Mouse (Mus musculus) intestine, postnatal 0 days (tissue): ENCODE results near the gene Neurl4. TPM values are rescaled to one million over a fixed set of nuclear protein-coding genes. Genes with fewer than 3 reads are reported as not detected.

ENCODE experiments used
- ATAC-seq: fragments of 200-750 bp; cut with Nextera tagmentation; 2 replicates; pipeline ENCODE4 v1.8.0; 2017; ENCODE audit warnings: mild to moderate bottlenecking, moderate TSS enrichment, moderate library complexity
- H3K27ac ChIP-seq: fragments of 300-500 bp; sonication (generic); 2 replicates; pipeline ENCODE4 v1.5.1; 2014; ENCODE audit warnings: mild to moderate bottlenecking, low read depth, low read length, moderate library complexity
- H3K27me3 ChIP-seq: fragments of 300-500 bp; sonication (generic); replicated peaks from 2 replicates; pipeline ENCODE4 v1.6.1; 2014; ENCODE audit warnings: low read length, mixed read lengths; ENCODE audit not compliant: control insufficient read depth, insufficient read depth
- H3K36me3 ChIP-seq: fragments of 300-500 bp; sonication (generic); 2 replicates; pipeline ENCODE4 v1.6.1; 2014; ENCODE audit warnings: mild to moderate bottlenecking, moderate library complexity; ENCODE audit not compliant: control insufficient read depth, insufficient read depth
- H3K4me1 ChIP-seq: fragments of 300-500 bp; sonication (generic); replicated peaks from 2 replicates; pipeline ENCODE4 v1.6.1; 2014; ENCODE audit warnings: antibody characterized with exemption, low read length, mixed read lengths; ENCODE audit not compliant: control insufficient read depth, insufficient read depth
- H3K4me2 ChIP-seq: fragments of 300-500 bp; sonication (generic); replicated peaks from 2 replicates; pipeline ENCODE4 v1.6.1; 2014; ENCODE audit warnings: low read depth, mild to moderate bottlenecking, moderate library complexity
- H3K4me3 ChIP-seq: fragments of 300-500 bp; sonication (generic); 2 replicates; pipeline ENCODE4 v1.5.1; 2014; ENCODE audit warnings: low read depth, low read length
- H3K9ac ChIP-seq: fragments of 300-500 bp; sonication (generic); 2 replicates; pipeline ENCODE4 v1.6.1; 2014; ENCODE audit warnings: mild to moderate bottlenecking, low read depth, low read length
- H3K9me3 ChIP-seq: fragments of 300-500 bp; sonication (generic); 2 replicates; pipeline ENCODE4 v1.6.1; 2016; ENCODE audit warnings: mixed run types; ENCODE audit not compliant: control insufficient read depth
- CTCF ChIP-seq: sonication (generic); IDR thresholded peaks from 2 replicates; pipeline ENCODE4 v1.5.1; 2016; ENCODE audit warnings: low read depth, mild to moderate bottlenecking, control low read depth, antibody characterized with exemption, moderate library complexity
- WGBS: fragments of 180-500 bp; shearing (Covaris S2); extraction: QIAGEN DNeasy Blood & Tissue Kit; methylation state at CpG from one replicate; pipeline ENCODE4 v1.1.7; 2014; 5-methylcytosine and 5-hydroxymethylcytosine counted together
- microRNA-seq: library from miRNA; unstranded; fragments of <30 nt; microRNA quantifications from one replicate; pipeline ENCODE4, GENCODE M21; 2016
- polyA plus RNA-seq: library from polyadenylated mRNA; unstranded; fragments of >200 nt; fragmentation: Nextera tagmentation; extraction: Ambion mirVana; gene quantifications from 2 replicates; pipeline ENCODE4 v1.2.1, GENCODE M21; 2015

The Neurl4 gene
- polyA plus RNA-seq, 1 experiment from 2014 or later, result 10.3 TPM

DNA sequence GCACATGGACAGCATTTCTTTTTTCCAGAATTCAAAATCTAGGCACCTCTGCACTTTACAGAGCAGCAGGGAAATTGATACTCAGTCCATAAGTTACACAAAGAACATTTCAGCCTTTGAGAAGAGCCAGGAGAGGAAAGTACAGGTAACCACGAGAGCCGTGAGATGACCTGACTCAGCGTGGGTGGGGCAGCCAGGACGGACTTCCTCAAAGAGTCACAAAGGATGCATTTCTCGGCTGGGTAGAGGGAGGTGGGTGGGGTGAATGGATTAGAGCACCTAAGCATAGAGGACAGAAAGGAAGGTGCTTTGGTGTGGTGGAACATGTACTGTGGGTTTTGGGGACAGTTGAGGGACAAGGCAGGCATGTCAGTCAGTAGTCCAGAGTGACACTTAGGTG, 61.0 kb downstream of the Neurl4 start:
- no peak for TF ChIP-seq CTCF
- peak overlapping the region; percentile 92 for H3K27ac ChIP-seq
- no peak overlapping the region for H3K9ac ChIP-seq
- no peaks in the 10 kb centered on the region for H3K36me3 ChIP-seq
- no peaks in the 10 kb centered on the region for H3K4me1 ChIP-seq
- H3K9me3 ChIP-seq, result no peaks in the 10 kb centered on the region
- 16% methylated on average over 5 of the region's 5 CpGs for WGBS
- H3K4me2 ChIP-seq, result peak overlapping the region; percentile 38
- peak; percentile 47 for ATAC-seq
- H3K4me3 ChIP-seq, result 0 out of 2 replicates have a peak overlapping the region, but pooled peaks have one; percentile 7
- H3K27me3 ChIP-seq, result 0 out of 2 replicates have a peak, but pooled peaks cover 4% of the 10 kb centered on the region

Small RNAs within 50 kb of the gene (microRNA-seq; reads per million reads assigned to microRNA genes)
- not detected for gene Mir6924

Other genes with a start within 250 kb of the Neurl4 start
- not detected in 2 replicates for gene Sox15, start 245.8 kb upstream of the Neurl4 start, polyA plus RNA-seq
- 95.7 and 96.6 TPM in 2 replicates for gene Mpdu1, start 238.4 kb upstream of the Neurl4 start, polyA plus RNA-seq
- gene Cd68, start 234.9 kb upstream of the Neurl4 start, polyA plus RNA-seq, result 20.9 and 21.0 TPM in 2 replicates
- gene Eif4a1, start 228.6 kb upstream of the Neurl4 start, polyA plus RNA-seq, result 279 and 291 TPM in 2 replicates
- 26.7 and 27.6 TPM in 2 replicates for gene Senp3, start 219.0 kb upstream of the Neurl4 start, polyA plus RNA-seq
- gene Tnfsf13, start 215.3 kb upstream of the Neurl4 start, polyA plus RNA-seq, result 1.6 and 1.8 TPM in 2 replicates
- 6.6 and 7.2 TPM in 2 replicates for gene Tnfsf12, start 205.2 kb upstream of the Neurl4 start, polyA plus RNA-seq
- 4.1 and 4.8 TPM in 2 replicates for gene Tnfsfm13, start 205.0 kb upstream of the Neurl4 start, polyA plus RNA-seq
- 13.3 and 14.0 TPM in 2 replicates for gene Polr2a, start 142.4 kb upstream of the Neurl4 start, polyA plus RNA-seq
- gene Slc35g3, start 139.1 kb upstream of the Neurl4 start, polyA plus RNA-seq, result 0.09 and 0.12 TPM in 2 replicates
- 2.1 and 2.4 TPM in 2 replicates for gene Zbtb4, start 135.2 kb upstream of the Neurl4 start, polyA plus RNA-seq
- 2.4 and 2.8 TPM in 2 replicates for gene Chrnb1, start 105.1 kb upstream of the Neurl4 start, polyA plus RNA-seq
- gene Fgf11, start 99.2 kb upstream of the Neurl4 start, polyA plus RNA-seq, result 0.18 and 0.38 TPM in 2 replicates
- 58.0 and 59.4 TPM in 2 replicates for gene Tmem102, start 95.4 kb upstream of the Neurl4 start, polyA plus RNA-seq
- gene Gm39566, start 85.8 kb upstream of the Neurl4 start, polyA plus RNA-seq, result not detected in 2 replicates
- gene Spem2, start 82.6 kb upstream of the Neurl4 start, polyA plus RNA-seq, result 0.07 TPM in 1 of 2 replicates, not detected in the other
- not detected in 2 replicates for gene Spem1, start 78.9 kb upstream of the Neurl4 start, polyA plus RNA-seq
- 1.8 and 2.2 TPM in 2 replicates for gene Nlgn2, start 63.3 kb upstream of the Neurl4 start, polyA plus RNA-seq
- gene Tmem256, start 62.6 kb upstream of the Neurl4 start, polyA plus RNA-seq, result 584 and 590 TPM in 2 replicates
- 42.0 and 44.8 TPM in 2 replicates for gene Plscr3, start 54.7 kb upstream of the Neurl4 start, polyA plus RNA-seq
- gene Tnk1, start 42.3 kb upstream of the Neurl4 start, polyA plus RNA-seq, result 11.7 and 12.8 TPM in 2 replicates
- not detected in 2 replicates for gene Tmem95, start 23.1 kb upstream of the Neurl4 start, polyA plus RNA-seq
- gene Kctd11, start 19.7 kb upstream of the Neurl4 start, polyA plus RNA-seq, result 4.0 and 4.1 TPM in 2 replicates
- 1.1 TPM in 2 replicates for gene Acap1, start 5.5 kb upstream of the Neurl4 start, polyA plus RNA-seq
- gene 2810408A11Rik, start 85 bp upstream of the Neurl4 start, polyA plus RNA-seq, result 3.5 and 3.8 TPM in 2 replicates
- gene Gps2, start 12.8 kb downstream of the Neurl4 start, polyA plus RNA-seq, result 40.4 and 42.3 TPM in 2 replicates
- 716 and 774 TPM in 2 replicates for gene Eif5a, start 20.9 kb downstream of the Neurl4 start, polyA plus RNA-seq
- 0.42 and 0.43 TPM in 2 replicates for gene Ybx2, start 34.7 kb downstream of the Neurl4 start, polyA plus RNA-seq
- gene Slc2a4, start 47.1 kb downstream of the Neurl4 start, polyA plus RNA-seq, result 18.3 and 18.7 TPM in 2 replicates
- 1,243 and 1,341 TPM in 2 replicates for gene Cldn7, start 63.7 kb downstream of the Neurl4 start, polyA plus RNA-seq
- gene Ctdnep1, start 80.1 kb downstream of the Neurl4 start, polyA plus RNA-seq, result 23.2 and 24.1 TPM in 2 replicates
- 56.8 and 57.7 TPM in 2 replicates for gene Elp5, start 81.4 kb downstream of the Neurl4 start, polyA plus RNA-seq
- 1,065 and 1,136 TPM in 2 replicates for gene Gabarap, start 90.1 kb downstream of the Neurl4 start, polyA plus RNA-seq
- gene Phf23, start 94.7 kb downstream of the Neurl4 start, polyA plus RNA-seq, result 32.6 and 37.7 TPM in 2 replicates
- gene Dvl2, start 99.5 kb downstream of the Neurl4 start, polyA plus RNA-seq, result 9.1 TPM in 2 replicates
- gene Acadvl, start 114.3 kb downstream of the Neurl4 start, polyA plus RNA-seq, result 203 and 215 TPM in 2 replicates
- gene Dlg4, start 115.9 kb downstream of the Neurl4 start, polyA plus RNA-seq, result 1.4 and 1.8 TPM in 2 replicates
- not detected in 2 replicates for gene Asgr1, start 153.0 kb downstream of the Neurl4 start, polyA plus RNA-seq
- gene Asgr2, start 191.6 kb downstream of the Neurl4 start, polyA plus RNA-seq, result 0.10 and 0.18 TPM in 2 replicates
- 0.50 and 0.81 TPM in 2 replicates for gene Mgl2, start 229.3 kb downstream of the Neurl4 start, polyA plus RNA-seq